Mouse (Mus musculus): Measurements from ENCODE around the gene Dab2ip.

GRCm38 (mm10) chr2:35614411-35614810 is 56.3 kb downstream of the Dab2ip start:
- TF ChIP-seq POLR2A (IDR thresholded peaks at IDR 0.05; ENCODE audit: extremely low read depth, insufficient read depth, low read length): no peak
- TF ChIP-seq CTCF (IDR thresholded peaks at IDR 0.05; ENCODE audit: low read depth, low read length): no peak

All from liver, adult 2 months (tissue).